Mouse (Mus musculus): ENCODE measurements around the gene C130026I21Rik.
"Not testable (repeated sequence)": the region's sequence is repeated elsewhere in the genome, so short reads cannot be mapped to it uniquely, and the experiment has no call there.

Gene C130026I21Rik

GRCm38 (mm10) chr1:85121841-85122240 is 148.5 kb downstream of the C130026I21Rik start:
- DNase-seq (ENCODE audit: low read depth) = not testable (repeated sequence)

GRCm38 (mm10) chr1:85118341-85118740 is 152.0 kb downstream of the C130026I21Rik start:
- not testable (repeated sequence) for DNase-seq (ENCODE audit: low read depth)

- DNase-seq (ENCODE audit: low read depth) = not testable (repeated sequence)
Observed at GRCm38 (mm10) chr1:85117537-85117936, 152.8 kb downstream of the C130026I21Rik start.

- DNase-seq (ENCODE audit: low read depth) = not testable (repeated sequence)
Observed at GRCm38 (mm10) chr1:85114666-85115402, 155.5 kb downstream of the C130026I21Rik start.

GRCm38 (mm10) chr1:85114078-85114477 is 156.3 kb downstream of the C130026I21Rik start:
- not testable (repeated sequence) for DNase-seq (ENCODE audit: low read depth)

- not testable (repeated sequence) for DNase-seq (ENCODE audit: low read depth)
Observed at GRCm38 (mm10) chr1:85112889-85113288, 157.5 kb downstream of the C130026I21Rik start.

GRCm38 (mm10) chr1:85112266-85112665 is 158.1 kb downstream of the C130026I21Rik start:
- DNase-seq (ENCODE audit: low read depth) = not testable (repeated sequence)

GRCm38 (mm10) chr1:85111572-85111971 is 158.8 kb downstream of the C130026I21Rik start:
- not testable (repeated sequence) for DNase-seq (ENCODE audit: low read depth)

- not testable (repeated sequence) for DNase-seq (ENCODE audit: low read depth)
Observed at GRCm38 (mm10) chr1:85110876-85111275, 159.5 kb downstream of the C130026I21Rik start.

- not testable (repeated sequence) for DNase-seq (ENCODE audit: low read depth)
Observed at GRCm38 (mm10) chr1:85109753-85110152, 160.6 kb downstream of the C130026I21Rik start, which contains the start of gene A530032D15Rik. Gene A530032D15Rik, minus strand, starts transcription at chr1:85109853.

GRCm38 (mm10) chr1:85106013-85106412 is 164.4 kb downstream of the C130026I21Rik start:
- DNase-seq (ENCODE audit: low read depth) = not testable (repeated sequence)

- not testable (repeated sequence) for DNase-seq (ENCODE audit: low read depth)
Observed at GRCm38 (mm10) chr1:85105336-85105735, 165.0 kb downstream of the C130026I21Rik start.

- not testable (repeated sequence) for DNase-seq (ENCODE audit: low read depth)
Observed at GRCm38 (mm10) chr1:85101754-85102153, 168.6 kb downstream of the C130026I21Rik start.

GRCm38 (mm10) chr1:85099864-85100263 is 170.5 kb downstream of the C130026I21Rik start, which contains the start of gene Gm10553:
Gene Gm10553, plus strand, starts transcription at chr1:85100164.
- DNase-seq (ENCODE audit: low read depth) = not testable (repeated sequence)

GRCm38 (mm10) chr1:85099081-85099480 is 171.3 kb downstream of the C130026I21Rik start:
- not testable (repeated sequence) for DNase-seq (ENCODE audit: low read depth)

GRCm38 (mm10) chr1:85093011-85093572 is 177.3 kb downstream of the C130026I21Rik start:
- DNase-seq (ENCODE audit: low read depth) = not testable (repeated sequence)

- not testable (repeated sequence) for DNase-seq (ENCODE audit: low read depth)
Observed at GRCm38 (mm10) chr1:85092169-85092568, 178.2 kb downstream of the C130026I21Rik start.

- DNase-seq (ENCODE audit: low read depth) = not testable (repeated sequence)
Observed at GRCm38 (mm10) chr1:85086211-85086610, 184.2 kb downstream of the C130026I21Rik start.

GRCm38 (mm10) chr1:85084803-85085202 is 185.6 kb downstream of the C130026I21Rik start:
- DNase-seq (ENCODE audit: low read depth) = not testable (repeated sequence)

- not testable (repeated sequence) for DNase-seq (ENCODE audit: low read depth)
Observed at GRCm38 (mm10) chr1:85073099-85073498, 197.3 kb downstream of the C130026I21Rik start.

GRCm38 (mm10) chr1:85071690-85072089 is 198.7 kb downstream of the C130026I21Rik start:
- not testable (repeated sequence) for DNase-seq (ENCODE audit: low read depth)

- DNase-seq (ENCODE audit: low read depth) = not testable (repeated sequence)
Observed at GRCm38 (mm10) chr1:85035801-85036200, 234.6 kb downstream of the C130026I21Rik start.

GRCm38 (mm10) chr1:85034394-85034793 is 236.0 kb downstream of the C130026I21Rik start:
- DNase-seq (ENCODE audit: low read depth) = not testable (repeated sequence)
